Mouse (Mus musculus): ENCODE measurements around the gene Tmed10. TPM values are rescaled to one million over a fixed set of nuclear protein-coding genes. Genes with fewer than 3 reads are reported as not detected.

The Tmed10 gene
- 92.0 to 115 TPM (median 97.4 TPM) in 3 replicates for total RNA-seq (2017)

DNA sequence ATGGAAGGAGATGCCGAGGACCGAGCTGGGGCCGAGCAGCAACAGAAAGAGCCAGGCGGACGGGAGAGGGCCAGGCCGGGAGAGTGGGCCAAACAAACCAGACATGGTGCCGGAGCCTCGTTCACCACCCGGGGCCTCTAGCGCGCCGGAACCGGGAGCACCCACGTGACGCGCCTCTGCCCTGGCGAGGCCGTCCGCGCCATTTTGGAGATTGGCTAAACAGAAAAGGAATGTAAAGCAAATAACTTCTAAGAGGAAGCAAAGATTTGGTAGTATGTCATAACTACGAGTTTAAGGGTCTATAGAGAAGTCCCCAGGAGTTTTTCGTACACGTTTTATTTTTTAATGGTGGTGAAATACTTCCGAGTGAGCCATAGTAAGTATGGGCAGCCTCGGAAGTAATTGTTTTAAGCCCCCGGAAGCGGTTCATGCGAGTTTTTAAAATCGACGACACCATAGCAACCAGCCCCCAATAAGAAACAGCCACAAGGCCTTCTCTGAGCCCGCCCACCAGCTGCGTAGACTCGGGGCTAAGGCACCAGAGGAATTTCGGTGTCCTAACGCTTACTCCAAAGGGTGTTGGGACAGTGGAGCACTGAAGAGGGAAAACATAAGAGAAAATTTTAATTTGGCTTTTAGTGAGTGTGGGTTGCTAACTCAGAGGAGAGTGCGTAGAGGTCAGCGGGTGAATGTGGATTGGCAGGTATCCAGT is at the start of gene Tmed10:
Tmed10 (minus strand) TSS at position 287 of the 712 bp plus-strand sequence.
- peak; percentile 86 for ATAC-seq (replicated peaks; ENCODE audit: insufficient number of reproducible peaks, low FRiP score, low TSS enrichment, poor library complexity, severe bottlenecking)

GRCm38 (mm10) chr12:85423236-85423635 is 48.6 kb upstream of the Tmed10 start:
- ATAC-seq (replicated peaks; ENCODE audit: insufficient number of reproducible peaks, low FRiP score, low TSS enrichment, poor library complexity, severe bottlenecking), result no peak

DNA sequence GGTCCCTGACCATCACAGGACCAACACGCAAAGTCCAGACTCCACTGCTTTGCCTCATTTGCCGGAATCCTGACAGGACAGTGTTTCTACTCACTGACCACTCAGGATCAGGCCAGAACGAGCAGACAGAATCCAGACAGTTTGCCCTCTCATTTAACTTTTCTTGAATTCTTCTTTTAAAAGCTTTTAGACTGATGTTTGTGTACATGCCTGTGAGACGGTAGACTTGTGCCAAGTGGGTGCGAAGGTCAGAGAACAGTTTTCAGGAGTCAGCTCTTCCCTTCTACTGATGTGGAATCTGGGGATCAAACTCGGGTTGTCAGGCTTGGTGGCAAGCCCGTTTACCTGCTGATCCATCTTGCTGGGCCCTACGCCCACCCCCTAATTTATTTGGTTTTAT is 47.9 kb upstream of the Tmed10 start:
- ATAC-seq (replicated peaks; ENCODE audit: insufficient number of reproducible peaks, low FRiP score, low TSS enrichment, poor library complexity, severe bottlenecking), result no peak

DNA sequence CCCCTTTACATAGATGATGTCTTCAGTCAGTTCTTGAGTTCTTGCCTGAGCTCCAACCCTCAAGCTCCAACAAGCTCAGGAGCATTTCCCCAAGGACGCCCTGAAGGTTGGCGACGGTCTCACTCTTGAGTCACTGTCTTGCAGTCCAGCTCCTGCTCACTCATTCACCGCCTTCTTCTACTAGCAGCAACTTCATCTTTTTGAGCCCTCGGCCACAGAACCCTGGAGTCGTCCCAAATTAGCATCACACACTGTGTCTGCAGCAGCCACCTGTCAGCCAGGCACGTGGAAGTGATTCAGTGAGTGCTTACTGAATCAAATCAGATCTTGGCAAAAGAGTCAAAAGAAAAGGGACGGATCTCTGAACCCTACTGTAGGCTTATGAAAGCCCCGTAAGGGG is 46.3 kb upstream of the Tmed10 start:
- ATAC-seq (replicated peaks; ENCODE audit: insufficient number of reproducible peaks, low FRiP score, low TSS enrichment, poor library complexity, severe bottlenecking), result 0 out of 2 replicates have a peak, but pooled peaks have one; percentile 42

- 0 out of 2 replicates have a peak, but pooled peaks have one; percentile 27 for ATAC-seq (replicated peaks; ENCODE audit: insufficient number of reproducible peaks, low FRiP score, low TSS enrichment, poor library complexity, severe bottlenecking)
Measured at GRCm38 (mm10) chr12:85417845-85418244, 43.2 kb upstream of the Tmed10 start.

- ATAC-seq (replicated peaks; ENCODE audit: insufficient number of reproducible peaks, low FRiP score, low TSS enrichment, poor library complexity, severe bottlenecking), result no peak
Measured at GRCm38 (mm10) chr12:85416298-85416697, 41.7 kb upstream of the Tmed10 start.

GRCm38 (mm10) chr12:85415876-85416275 is 41.2 kb upstream of the Tmed10 start:
- ATAC-seq (replicated peaks; ENCODE audit: insufficient number of reproducible peaks, low FRiP score, low TSS enrichment, poor library complexity, severe bottlenecking), result no peak

DNA sequence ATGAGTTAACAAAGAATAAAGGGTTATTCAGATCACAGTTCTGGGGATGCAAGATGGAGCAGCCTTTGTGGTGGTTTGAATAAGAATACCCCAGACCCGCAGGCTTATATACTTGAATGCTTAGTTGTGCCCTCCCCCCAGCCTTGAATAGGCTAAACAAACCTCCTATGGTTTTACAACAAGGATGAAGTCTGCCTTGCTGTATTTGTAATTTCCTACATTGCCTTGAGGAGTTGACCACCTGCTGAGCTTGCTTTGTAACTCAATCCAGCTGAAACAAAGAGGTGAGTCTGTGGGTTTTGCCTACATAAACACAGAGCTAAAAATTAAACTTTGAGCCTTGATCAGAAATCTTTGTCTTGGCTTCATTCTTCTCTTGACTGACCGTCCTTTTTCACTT is 36.5 kb upstream of the Tmed10 start:
- no peak for ATAC-seq (replicated peaks; ENCODE audit: insufficient number of reproducible peaks, low FRiP score, low TSS enrichment, poor library complexity, severe bottlenecking)

GRCm38 (mm10) chr12:85397960-85398272 is 23.3 kb upstream of the Tmed10 start:
- ATAC-seq (replicated peaks; ENCODE audit: insufficient number of reproducible peaks, low FRiP score, low TSS enrichment, poor library complexity, severe bottlenecking), result no peak

GRCm38 (mm10) chr12:85397063-85397959 is 22.7 kb upstream of the Tmed10 start:
- ATAC-seq (replicated peaks; ENCODE audit: insufficient number of reproducible peaks, low FRiP score, low TSS enrichment, poor library complexity, severe bottlenecking), result peak; percentile 79

DNA sequence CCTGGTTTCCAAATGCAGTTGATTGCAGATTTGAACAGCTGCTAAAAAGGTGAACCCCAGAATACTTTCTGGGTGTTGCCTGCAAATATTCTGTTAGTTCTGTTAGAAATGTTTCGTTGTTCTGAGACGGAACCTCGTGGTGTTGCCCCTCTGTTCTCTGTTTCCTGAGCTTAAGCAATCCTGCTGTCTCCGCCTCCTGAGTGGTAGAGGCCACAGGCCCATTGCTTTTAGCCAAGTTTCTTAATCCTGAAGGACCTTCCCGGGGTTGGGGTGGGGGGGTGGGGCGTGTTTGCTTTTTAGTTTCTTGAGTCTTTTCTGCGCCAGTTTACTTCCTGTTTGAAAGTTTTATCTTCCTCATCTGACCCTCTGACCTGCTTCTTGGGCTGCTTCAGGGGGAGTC is 19.3 kb upstream of the Tmed10 start:
- ATAC-seq (replicated peaks; ENCODE audit: insufficient number of reproducible peaks, low FRiP score, low TSS enrichment, poor library complexity, severe bottlenecking), result peak; percentile 71

DNA sequence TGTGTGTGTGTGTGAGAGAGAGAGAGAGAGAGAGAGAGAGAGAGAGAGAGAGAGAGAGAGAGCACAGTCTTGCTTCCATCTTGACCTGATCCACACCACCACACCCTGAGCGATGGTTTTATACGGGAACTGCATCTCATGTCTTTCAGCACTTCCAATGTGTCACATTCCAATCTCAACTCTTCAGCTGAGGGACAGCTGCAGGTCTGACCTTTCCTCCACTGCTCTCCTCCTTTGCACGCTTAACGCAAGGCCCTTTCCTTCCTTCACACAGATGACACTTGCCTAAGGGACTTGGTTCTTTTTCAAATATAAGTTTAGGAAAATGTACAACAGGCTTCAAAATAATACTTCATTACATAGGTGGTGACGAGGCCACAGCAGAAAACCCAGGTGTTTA is 18.9 kb upstream of the Tmed10 start:
- no peak for ATAC-seq (replicated peaks; ENCODE audit: insufficient number of reproducible peaks, low FRiP score, low TSS enrichment, poor library complexity, severe bottlenecking)

DNA sequence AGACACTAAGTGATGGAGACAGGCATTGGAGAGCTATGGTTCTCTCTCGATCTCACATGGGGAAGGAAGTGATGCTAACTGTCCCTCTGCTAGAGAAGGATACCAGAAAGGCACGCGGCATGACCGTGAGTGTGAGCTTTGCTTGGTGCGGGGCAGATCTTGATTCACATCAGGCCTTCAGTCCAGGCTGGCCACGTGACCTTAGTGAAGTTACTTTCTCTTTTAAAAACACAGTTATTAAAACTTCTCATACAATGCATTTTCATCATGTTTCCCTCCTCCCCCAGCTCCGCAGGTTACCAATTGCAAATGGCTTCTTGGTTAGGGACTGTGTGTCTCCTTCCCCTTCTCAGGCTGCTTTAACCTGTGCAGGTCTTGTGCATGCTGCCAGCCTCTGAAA is 16.5 kb upstream of the Tmed10 start:
- ATAC-seq (replicated peaks; ENCODE audit: insufficient number of reproducible peaks, low FRiP score, low TSS enrichment, poor library complexity, severe bottlenecking), result 0 out of 2 replicates have a peak, but pooled peaks have one; percentile 27

DNA sequence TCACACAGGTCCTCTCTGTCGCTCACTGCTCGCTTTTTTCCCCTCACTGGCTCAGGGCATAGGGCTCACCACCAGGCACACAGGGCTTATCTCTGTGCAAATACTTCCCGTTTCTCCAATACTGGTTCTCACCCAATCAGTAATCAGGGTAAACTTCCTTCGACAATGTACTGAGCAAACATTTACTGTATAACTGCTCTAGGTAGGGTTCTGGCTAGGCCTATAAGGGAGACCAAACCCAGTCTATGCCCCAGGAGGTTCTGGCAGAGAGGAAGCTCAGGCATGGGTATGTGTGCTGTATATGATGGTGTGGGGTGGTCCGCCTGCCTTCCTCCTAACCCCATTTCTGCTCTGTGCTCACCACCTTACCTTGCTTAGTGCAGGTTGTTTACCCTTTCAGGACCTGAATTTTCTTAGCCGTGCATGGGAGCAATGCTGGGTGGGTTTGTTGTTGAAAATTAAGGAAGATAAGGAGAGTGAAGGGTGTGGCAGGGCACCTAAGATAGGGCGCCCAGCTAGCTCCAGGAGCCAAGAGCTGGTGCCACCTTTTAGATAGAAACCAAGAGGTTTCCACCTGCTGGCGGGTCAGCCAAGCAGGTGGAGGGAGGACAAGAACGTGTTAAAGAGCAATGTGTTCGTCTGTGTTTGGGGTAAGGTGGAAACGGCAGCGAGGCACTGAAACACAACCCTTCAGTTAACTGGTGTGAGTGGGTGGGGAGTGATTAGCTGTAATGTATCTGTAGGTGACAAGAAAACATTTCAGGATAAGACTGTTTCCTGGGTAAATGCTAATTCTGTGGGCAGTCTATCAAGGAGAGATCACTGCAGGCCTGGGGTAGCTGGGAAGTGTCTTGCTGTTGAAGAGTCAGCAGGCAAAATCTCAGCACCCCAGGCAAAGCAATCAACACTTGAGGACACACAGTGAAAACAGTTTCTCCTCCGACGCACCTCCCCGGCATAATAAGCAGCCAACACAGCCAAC is 14.8 kb upstream of the Tmed10 start:
- ATAC-seq (replicated peaks; ENCODE audit: insufficient number of reproducible peaks, low FRiP score, low TSS enrichment, poor library complexity, severe bottlenecking), result 0 out of 2 replicates have a peak, but pooled peaks have one; percentile 24

GRCm38 (mm10) chr12:85385995-85386375 is 11.3 kb upstream of the Tmed10 start:
- no peak for ATAC-seq (replicated peaks; ENCODE audit: insufficient number of reproducible peaks, low FRiP score, low TSS enrichment, poor library complexity, severe bottlenecking)

DNA sequence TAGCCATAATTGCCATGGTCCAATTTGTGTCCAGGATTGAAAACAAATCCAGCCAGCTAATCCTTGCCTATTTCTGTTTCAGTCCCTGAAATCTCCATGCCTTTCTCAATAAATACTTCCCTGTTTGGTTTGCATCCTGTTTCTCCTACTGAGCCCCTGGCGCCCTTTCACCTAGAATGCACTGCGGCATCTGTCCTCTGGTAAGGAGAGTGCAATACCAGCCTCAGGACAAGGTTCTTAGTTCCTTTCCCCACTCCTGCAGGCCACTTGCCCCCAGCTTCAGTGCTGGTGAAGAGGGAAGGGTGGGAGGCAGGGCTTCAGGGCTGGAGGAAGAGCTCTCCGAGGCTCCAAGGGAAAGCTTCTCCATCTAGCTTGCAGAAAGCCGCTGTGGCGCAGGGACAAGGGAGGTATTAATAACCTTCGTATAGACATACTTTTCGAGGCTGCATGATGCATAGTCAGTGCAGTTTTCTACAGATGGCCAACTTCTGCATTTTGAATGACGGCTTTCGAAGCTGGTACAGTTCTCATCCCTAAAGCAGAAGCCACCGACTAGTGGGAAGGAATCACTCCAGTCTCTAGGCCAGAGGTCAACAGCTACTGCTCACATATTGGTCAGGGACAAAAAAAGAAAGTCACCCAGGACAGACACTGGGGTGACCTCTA is 10.8 kb upstream of the Tmed10 start:
- peak; percentile 87 for ATAC-seq (replicated peaks; ENCODE audit: insufficient number of reproducible peaks, low FRiP score, low TSS enrichment, poor library complexity, severe bottlenecking)

DNA sequence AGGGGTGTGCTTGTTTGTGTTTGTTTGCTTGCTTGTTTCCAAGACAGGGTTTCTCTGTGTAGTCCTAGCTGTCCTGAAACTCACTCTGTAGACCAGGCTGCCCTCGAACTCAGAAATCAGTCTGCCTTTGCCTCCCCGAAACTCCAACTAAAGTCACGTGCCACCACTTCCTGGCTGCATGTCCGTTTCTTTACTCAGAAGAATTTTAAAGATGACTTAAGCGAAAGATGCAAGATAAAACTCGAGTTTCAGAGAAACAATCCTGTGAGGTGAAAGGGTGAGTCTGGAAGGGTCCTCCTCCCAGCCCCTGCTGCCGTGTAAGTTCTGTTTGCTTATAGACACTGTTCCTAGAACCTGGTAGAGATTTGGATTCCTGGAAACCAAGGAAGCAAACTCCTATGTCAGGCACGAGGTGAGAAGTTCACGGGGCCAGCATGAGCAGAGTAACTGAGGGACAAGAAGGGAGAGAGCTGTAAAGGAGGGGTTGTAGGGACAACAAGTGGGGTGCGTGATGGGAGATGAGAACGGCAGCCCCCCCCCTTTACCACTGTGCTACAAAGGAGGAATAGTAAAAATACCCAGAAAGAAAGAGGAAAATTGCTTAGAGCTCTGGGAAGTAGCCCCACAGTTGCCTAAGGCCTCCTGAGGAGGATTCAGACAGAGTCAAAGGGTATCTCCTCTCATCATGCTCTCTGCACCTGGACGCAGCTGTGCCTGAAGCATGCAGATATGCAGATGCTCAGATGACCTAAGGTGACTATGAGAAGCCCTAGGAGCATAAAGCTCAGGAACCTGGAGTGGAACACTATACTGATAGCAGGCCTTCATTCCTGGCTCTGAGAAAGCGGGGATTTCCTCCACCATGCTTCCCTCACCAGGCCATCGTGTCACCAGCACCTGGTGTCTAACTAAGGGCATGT is 8.4 kb upstream of the Tmed10 start:
- ATAC-seq (replicated peaks; ENCODE audit: insufficient number of reproducible peaks, low FRiP score, low TSS enrichment, poor library complexity, severe bottlenecking), result no peak
